Mouse (Mus musculus): ENCODE data around the gene Med9.

The Med9 gene

DNA sequence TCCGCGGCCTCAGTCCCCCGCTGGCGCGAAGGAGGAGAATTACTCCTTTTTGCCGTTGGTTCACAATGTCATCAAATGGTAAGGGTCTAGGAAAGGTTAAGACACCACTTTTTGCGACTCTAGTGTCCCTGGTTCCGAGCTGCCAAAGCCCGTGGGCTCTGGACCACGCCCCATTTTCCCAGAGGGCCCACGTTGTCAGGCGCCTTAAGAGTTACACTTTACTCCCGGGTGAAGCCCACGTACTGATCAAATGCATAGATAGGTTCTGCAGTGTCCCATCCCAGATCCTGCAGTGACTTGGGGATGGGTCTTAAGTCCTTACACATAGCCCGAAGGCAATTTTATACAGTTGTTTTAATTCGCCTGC is 378 bp downstream of the Med9 start:
- DNase-seq, result no peak

DNA sequence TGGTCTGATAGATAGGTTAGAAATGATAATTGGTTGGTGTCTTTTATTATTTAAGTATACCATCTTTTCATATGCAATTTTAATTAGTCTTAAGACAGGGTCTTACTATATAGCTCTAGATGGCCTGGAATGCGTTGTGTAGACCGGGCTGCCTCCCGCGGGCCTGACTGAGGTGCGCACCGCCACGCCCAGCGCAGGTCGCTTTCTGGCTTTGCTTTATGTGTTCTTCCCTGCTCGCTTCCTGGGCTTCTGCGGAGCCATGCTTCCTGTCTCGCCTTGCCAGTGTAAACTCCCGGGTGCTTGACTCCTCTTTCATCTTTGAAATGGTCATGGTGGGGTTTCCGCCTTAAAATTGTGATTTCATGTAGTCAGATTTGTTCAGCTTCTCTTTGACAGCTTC is 4.9 kb downstream of the Med9 start:
- DNase-seq, result no peak

- no peak for DNase-seq
Observed at GRCm38 (mm10) chr11:59956749-59957148, 8.7 kb downstream of the Med9 start.

DNA sequence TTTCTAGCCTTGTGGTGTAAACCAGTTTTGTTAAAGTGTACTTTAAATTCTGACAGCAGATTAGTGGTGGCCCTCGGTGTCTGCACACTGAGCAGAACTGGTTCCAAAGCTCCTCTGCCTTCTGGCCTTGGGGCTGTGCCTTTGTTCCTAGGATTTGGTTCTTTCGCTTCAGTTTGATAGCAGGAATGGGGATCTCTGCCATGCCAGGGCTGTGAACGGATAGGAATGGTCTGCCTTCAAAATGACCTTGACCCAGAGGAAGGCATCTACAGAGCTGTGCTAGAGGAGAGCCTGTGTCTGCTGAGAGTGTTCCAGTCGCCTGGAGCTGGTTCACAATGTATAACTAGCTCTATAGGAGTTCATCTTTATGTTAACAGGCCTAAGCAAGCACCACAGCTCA is 11.4 kb downstream of the Med9 start:
- no peak for DNase-seq

GRCm38 (mm10) chr11:59960476-59961337 is 12.7 kb downstream of the Med9 start:
- no peak for DNase-seq

- DNase-seq, result no peak
Observed at GRCm38 (mm10) chr11:59961338-59961875, 13.4 kb downstream of the Med9 start.

DNA sequence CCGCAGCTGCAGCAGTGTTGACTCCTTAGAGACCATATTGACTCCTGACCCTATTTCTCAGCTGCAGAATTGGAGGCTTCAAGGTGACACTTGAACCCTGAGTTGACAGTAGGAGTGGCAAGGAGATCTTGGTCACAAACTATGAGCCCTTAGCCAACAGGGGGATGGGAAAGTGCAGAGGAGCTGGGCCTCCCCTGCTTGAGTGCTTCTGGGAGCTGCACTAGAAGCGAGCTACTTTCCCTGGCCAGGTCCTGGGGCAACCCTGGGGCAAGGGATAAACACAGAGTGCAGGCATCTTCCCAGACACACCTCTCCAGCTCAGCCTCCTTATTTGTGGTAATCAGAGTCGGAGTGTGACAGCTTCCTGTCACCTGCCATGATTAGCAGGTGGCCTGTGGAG is 14.6 kb downstream of the Med9 start:
- DNase-seq, result no peak

DNA sequence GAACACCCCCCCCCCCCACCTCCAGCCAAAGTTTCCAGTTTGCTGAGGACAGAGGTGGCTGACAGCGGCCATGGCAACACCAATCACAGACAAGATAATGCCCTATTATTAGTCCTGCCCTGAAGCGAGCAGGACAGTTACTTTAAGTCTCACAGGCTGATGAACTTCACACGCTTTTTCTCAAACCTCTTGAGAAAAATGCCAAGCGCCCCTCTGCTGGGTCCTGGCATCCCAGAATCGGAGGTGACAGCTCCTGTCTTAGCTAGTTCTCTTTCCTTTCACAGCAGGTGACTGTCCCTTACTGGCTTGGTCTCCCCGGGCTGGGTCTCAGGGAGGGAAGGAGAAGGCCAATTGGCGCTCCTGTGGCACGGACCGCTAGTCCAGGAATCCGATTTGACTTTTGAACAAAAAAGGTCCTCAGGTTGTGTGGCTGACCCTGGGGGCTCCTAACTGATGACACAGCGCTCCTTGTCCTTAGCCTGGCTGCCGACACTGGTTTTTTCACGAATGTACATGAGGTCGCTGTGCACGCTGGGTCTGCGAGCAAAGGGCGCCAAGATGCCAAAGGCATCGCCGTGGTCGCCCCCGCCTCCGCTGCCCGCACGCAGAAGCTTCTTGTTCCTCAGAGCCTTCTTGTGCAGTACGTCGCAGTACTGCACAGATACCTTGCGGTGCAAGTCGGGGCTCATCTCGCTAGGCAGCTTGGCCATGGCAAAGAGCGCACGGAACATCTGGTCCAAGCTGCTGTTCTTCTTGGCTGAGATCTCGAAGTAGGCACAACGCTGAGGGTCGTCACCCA is 15.6 kb downstream of the Med9 start:
- no peak for DNase-seq

DNA sequence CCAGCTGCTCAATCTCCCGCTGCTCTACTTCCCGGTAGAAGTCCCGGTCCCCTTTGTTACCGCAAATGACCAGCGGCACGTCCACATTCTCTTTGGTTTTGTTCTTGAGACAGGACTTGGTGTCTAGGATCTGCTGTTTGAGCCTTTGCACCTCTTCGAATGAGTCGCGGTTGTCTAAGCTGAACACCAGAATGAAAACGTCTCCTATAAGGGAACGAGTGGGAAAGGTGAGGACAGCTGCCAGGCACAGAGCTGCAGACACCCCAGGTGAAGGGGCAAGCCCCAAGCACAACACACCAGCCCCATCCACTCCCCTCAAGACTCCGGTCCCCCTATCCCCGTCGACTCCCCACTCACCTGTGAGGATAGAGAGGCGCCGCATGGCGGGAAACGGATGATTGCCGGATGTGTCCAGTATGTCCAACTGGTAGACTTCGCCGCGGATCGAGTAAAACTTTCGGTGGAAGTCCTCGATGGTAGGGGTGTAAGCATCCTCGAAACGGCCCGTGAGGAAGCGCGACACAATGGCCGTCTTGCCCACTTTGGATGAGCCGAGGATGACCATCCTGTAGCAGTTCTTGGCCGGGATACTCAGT is 16.3 kb downstream of the Med9 start:
- peak; percentile 36 for DNase-seq

DNA sequence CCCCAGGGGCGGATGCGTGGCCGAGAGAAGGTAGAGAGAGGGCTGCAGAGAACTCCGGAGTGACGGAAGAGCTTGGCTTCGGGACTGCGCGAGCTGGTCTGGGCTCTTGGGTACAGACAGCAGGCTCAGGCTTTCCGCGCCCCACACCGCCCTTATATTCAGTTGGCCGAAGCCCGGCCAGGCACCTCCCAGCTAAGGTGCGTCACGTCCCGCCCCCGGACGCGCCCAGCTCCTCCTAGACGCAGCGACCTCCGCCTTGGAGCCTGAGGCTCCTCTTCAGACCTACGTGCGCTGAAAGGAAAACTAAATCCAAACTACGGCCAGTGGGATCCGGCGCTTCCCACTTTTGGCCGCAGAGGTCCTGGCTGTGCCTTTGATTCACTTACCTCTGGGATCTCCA is 16.8 kb downstream of the Med9 start, which contains the start of gene Rasd1:
Gene Rasd1, minus strand, starts transcription at position 127 of the 400 bp plus-strand sequence.
- DNase-seq, result peak; percentile 93

DNA sequence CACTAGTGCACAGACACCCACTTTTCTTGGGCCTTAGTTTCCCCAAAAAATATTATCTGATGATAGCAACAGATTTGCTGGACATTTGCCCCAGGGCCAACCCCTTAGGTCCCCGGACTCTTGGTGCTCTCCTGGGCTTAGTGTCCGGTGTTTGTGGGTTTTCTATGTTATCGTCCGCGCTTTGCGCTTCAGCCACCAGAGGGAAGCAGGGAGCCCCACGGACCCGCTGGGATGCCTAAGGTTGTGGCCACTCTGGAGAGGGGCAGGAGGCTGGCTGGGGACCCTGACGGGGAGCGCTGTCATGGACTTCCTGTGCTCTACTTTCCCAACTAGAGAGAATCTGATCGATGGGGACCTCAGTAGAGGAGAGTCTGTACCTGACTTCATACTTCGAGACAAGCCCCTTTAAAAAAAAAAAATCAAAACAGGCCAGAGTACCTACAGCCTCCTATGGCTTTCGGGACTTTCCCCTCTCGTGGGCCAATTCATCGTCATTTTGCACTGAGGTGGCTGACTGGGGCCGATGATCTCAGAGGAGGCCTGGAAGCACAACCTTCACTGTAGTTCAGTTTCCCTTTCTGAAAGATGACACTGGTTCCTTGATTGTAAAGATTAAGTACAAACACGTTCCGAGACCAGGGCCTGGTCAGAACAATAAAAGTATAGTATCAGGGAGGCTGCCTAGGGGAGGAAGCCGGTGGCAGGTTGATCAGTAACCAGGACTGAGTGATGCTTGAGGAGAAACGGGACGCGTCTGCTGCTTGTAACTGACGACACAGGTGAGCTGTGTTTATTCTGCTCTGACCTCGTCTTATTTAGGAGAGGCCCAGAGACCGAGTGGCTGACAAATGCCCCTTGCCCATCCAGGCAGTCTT is 17.5 kb downstream of the Med9 start:
- DNase-seq, result peak; percentile 90

- no peak for DNase-seq
Observed at GRCm38 (mm10) chr11:59966102-59966483, 18.1 kb downstream of the Med9 start.

GRCm38 (mm10) chr11:59967765-59968164 is 19.8 kb downstream of the Med9 start:
- DNase-seq, result no peak

GRCm38 (mm10) chr11:59970780-59971179 is 22.8 kb downstream of the Med9 start:
- DNase-seq, result no peak

DNA sequence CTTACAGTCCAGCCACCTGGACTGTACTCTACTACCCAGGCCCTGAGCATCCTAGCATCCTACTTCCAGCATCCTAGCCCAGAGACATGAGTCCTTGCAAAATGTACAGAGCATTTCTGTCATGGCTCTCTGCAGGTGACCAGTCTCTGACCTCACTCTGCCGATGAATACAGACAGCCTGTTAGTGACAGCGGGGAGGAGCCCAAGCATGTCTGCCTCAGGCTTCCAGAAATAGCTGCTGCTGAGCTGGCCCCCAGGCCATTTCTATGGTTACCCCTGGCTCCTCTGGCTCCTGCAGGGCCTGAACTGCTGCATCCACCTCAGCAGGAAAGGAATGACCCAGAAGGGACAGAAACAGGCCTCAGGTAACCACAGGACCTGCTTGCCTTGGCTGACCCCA is 23.7 kb downstream of the Med9 start:
- no peak for DNase-seq

- DNase-seq, result no peak
Observed at GRCm38 (mm10) chr11:59973389-59973788, 25.4 kb downstream of the Med9 start.

- DNase-seq, result no peak
Observed at GRCm38 (mm10) chr11:59975241-59975640, 27.2 kb downstream of the Med9 start.

DNA sequence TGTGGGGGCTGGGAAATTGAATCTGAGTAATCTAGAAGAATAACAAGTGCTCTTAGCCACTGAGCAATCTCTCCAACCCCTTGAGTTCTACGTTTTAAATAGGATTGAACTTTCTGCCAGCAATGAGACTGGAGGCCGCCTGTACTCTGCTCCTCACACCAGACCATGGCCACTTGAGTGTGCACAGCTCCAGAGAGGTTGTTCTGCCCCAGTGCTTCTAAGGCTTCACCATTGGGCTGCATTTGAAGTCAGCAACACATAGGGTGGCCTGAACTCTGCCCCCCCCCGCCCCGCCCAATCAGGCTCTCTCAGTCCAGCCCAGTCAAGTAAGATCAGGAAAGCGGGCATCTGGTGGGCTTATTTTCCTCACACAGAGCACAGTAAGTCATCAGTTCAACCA is 29.8 kb downstream of the Med9 start:
- peak; percentile 54 for DNase-seq

DNA sequence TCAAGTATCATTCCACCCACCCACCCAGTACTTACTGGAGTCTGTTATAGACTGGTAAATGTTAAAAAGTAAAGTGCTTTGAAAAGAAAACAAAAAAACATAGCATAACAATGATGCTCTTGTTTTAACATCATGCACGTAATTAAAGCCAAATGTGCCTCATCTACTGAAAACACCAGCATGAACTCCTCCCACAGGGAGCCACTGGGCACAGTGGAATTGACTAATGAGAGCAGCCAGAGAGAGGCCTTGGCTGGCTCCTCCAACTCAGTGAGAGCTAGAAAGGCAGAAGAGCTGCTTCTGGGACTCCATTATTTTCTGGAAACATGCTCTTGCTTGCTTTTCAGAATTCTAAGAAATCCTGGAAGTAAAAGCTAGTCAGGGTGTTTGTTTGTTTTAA is 41.4 kb downstream of the Med9 start:
- no peak for DNase-seq

GRCm38 (mm10) chr11:59991365-59991764 is 43.4 kb downstream of the Med9 start:
- peak; percentile 17 for DNase-seq

DNA sequence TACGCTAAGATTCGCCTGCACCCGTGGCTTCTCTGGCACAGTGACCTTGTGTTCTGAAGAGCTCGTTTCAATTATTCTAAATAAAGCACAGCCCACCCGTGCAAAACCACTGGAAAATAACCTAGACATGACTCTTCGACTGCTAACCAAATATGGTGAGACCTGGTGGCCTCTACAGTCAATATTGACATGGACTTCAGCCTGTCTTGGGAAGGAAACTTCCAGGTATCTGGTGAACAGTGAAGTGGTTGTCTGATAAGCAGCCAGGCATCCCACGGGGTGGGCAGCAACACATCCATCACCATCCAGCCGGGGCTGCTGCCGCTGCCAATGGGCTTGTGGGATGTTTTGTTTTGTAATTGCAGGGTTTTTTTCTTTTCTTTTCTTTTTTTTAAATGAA is 46.3 kb downstream of the Med9 start:
- DNase-seq, result no peak

DNA sequence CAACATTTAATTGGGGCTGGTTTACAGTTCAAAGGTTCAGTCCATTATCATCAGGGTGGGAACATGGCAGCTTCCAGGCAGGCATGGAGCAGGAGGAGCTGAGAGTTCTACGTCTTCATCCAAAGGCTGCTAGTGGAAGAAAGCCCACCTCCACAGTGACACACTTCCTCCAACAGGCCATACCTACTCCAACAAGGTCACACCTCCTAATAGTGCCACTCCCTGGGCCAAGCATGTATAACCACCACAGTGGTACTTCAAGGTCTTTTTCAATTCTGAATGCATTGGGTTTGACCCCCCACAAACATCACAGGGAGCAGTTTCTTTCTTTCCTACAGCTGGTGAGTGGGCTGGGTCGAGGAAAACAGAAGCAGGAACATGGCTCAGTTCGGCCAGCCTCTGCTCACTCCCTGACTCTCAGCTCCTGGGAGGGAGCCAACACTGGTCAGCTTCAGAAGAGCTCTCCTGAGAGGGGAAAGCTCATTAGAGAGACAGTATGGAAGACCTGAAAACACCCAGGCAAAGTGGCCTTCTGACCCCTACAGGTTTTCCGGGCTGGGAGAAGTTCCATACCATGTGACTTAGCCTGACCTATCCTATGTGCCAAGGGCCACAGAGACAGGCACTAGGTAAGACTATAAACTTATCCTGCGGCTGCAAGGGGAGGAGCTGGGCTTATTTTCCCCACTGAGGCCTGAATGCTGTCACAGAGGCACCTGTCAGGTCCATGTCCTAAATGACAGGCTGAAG is 53.4 kb downstream of the Med9 start:
- no peak for DNase-seq

All from kidney, postnatal 14 days (tissue).